In genomic region chr16:13610951-13611381, GRCm38 (mm10) we compare ENCODE assay signal across 12 mouse cellular contexts. TPM values are rescaled to one million over a fixed set of nuclear protein-coding genes. Genes with fewer than 3 reads are reported as not detected.
A peak's percentile ranks its signal among the peaks of the same experiment; 100 is the strongest.
DNase-seq lines count a peak whose midpoint lies in the region; ATAC-seq and TF ChIP-seq lines count a peak whose summit lies in the region.
"Had no signal": no experiment of that assay in that cellular context is flagged by ENCODE, and none has a peak within 500 bp of the region (broad histone marks: within the 10 kb centered on the region; RNA-seq: fewer than 3 reads in every experiment).

No protein-coding gene starts in this region.

- H3K9ac ChIP-seq in heart, embryonic 14.5 days (ENCODE audit: low read length), result no peak overlapping the region
- H3K9ac ChIP-seq in heart, postnatal 0 days (replicated peaks; ENCODE audit: low read depth, low read length), result no peak overlapping the region
- H3K9ac ChIP-seq: embryonic facial prominence, embryonic 12.5 days; liver, embryonic 13.5 days had no signal

- H3K4me3 ChIP-seq in heart, embryonic 14.5 days (ENCODE audit: control insufficient read depth in 1 of 2, insufficient read depth in 1 of 2, low read depth in 1 of 2, low read length in 2 of 2), result no peak overlapping the region
- H3K4me3 ChIP-seq in heart, postnatal 0 days (ENCODE audit: low read depth, low read length), result no peak overlapping the region
- H3K4me3 ChIP-seq: embryonic facial prominence, embryonic 12.5 days; liver, embryonic 13.5 days had no signal

- peaks cover 5 to 11% of the 10 kb centered on the region in 2 experiments for H3K4me1 ChIP-seq in heart, embryonic 14.5 days (ENCODE audit: control insufficient read depth in 2 of 2, insufficient read depth in 2 of 2, low read length in 2 of 2)
- peaks cover 11% of the 10 kb centered on the region for H3K4me1 ChIP-seq in heart, postnatal 0 days (ENCODE audit: control insufficient read depth, insufficient read depth)
- H3K4me1 ChIP-seq: embryonic facial prominence, embryonic 12.5 days; liver, embryonic 13.5 days had no signal

- no peak for ATAC-seq in heart, embryonic 14.5 days (ENCODE audit: insufficient number of reproducible peaks, insufficient read depth, low FRiP score, low read depth)
- 0 out of 2 replicates have a peak, but pooled peaks have one; percentile 23 for ATAC-seq in heart, postnatal 0 days (ENCODE audit: insufficient read depth, low read depth)
- 0 out of 2 replicates have a peak, but pooled peaks have one; percentile 19 for ATAC-seq in megakaryocyte-erythroid progenitor cell, adult 5-6 weeks (replicated peaks; ENCODE audit: low FRiP score, low TSS enrichment, poor library complexity, severe bottlenecking)

- no peaks in the 10 kb centered on the region for H3K9me3 ChIP-seq in heart, embryonic 14.5 days (ENCODE audit: control insufficient read depth, low read length)
- H3K9me3 ChIP-seq in heart, postnatal 0 days (replicated peaks; ENCODE audit: control insufficient read depth, low read length), result no peaks in the 10 kb centered on the region
- H3K9me3 ChIP-seq: embryonic facial prominence, embryonic 12.5 days; liver, embryonic 13.5 days had no signal

- H3K27me3 ChIP-seq in heart, embryonic 14.5 days (ENCODE audit: control insufficient read depth, insufficient read depth, low read length), result no peaks in the 10 kb centered on the region
- H3K27me3 ChIP-seq in heart, postnatal 0 days (ENCODE audit: control insufficient read depth, insufficient read depth, low read length), result no peaks in the 10 kb centered on the region
- H3K27me3 ChIP-seq: embryonic facial prominence, embryonic 12.5 days; liver, embryonic 13.5 days had no signal

- no peak for TF ChIP-seq EP300 in heart, postnatal 0 days (IDR thresholded peaks at IDR 0.05; ENCODE audit: low read depth)

- peaks cover 25% of the 10 kb centered on the region for H3K36me3 ChIP-seq in heart, embryonic 14.5 days (ENCODE audit: control insufficient read depth, insufficient read depth, low read length)
- H3K36me3 ChIP-seq in heart, postnatal 0 days (replicated peaks; ENCODE audit: control insufficient read depth, insufficient read depth, low read length), result peaks cover 14% of the 10 kb centered on the region
- H3K36me3 ChIP-seq: embryonic facial prominence, embryonic 12.5 days had no signal

- WGBS in heart, embryonic 14.5 days, result 60% methylated on average over 5 of the region's 5 CpGs
- WGBS in heart, postnatal 0 days, result 50% methylated on average over 5 of the region's 5 CpGs

- H3K4me2 ChIP-seq in heart, embryonic 14.5 days (ENCODE audit: low read length), result no peak overlapping the region
- H3K4me2 ChIP-seq in heart, postnatal 0 days (ENCODE audit: low read depth, low read length), result no peak overlapping the region
- H3K4me2 ChIP-seq: embryonic facial prominence, embryonic 12.5 days; liver, embryonic 13.5 days had no signal

- no peak for TF ChIP-seq CTCF in heart, postnatal 0 days (IDR thresholded peaks at IDR 0.05; ENCODE audit: low read depth)

- no peak for DNase-seq in heart, adult 18-20 months
- DNase-seq in heart, postnatal 0 days (ENCODE audit: low spot score), result peak; percentile 34
- DNase-seq in kidney, postnatal 10 days, result peak; percentile 48
- DNase-seq in left cerebral cortex, adult 18-20 months (ENCODE audit: low spot score in 2 of 2), result no peak
- no peak for DNase-seq in frontal cortex, postnatal 36 days (ENCODE audit: low spot score in 2 of 2)
- DNase-seq in cerebellum, postnatal 14 days, result no peak
- DNase-seq: liver, embryonic 13.5 days; retina, postnatal 1 day; thymus, adult 18-20 months had no signal

- peak overlapping the region; percentile 61 to 64 for H3K27ac ChIP-seq in heart, embryonic 14.5 days (replicated peaks in 1 of 2; ENCODE audit: control insufficient read depth in 1 of 2, insufficient read depth in 1 of 2, low read depth in 2 of 2, low read length in 2 of 2)
- peak overlapping the region; percentile 76 for H3K27ac ChIP-seq in heart, postnatal 0 days (ENCODE audit: low read depth)
- H3K27ac ChIP-seq: embryonic facial prominence, embryonic 12.5 days; liver, embryonic 13.5 days had no signal

RNA-seq across cellular contexts. Expression of gene Parn, which starts 57.0 kb away (rescaled TPM):
- polyA plus RNA-seq in heart, embryonic 14.5 days (2014; fragmentation: Nextera tagmentation; extraction: Ambion mirVana), result 28.2 and 29.6 TPM in 2 replicates
- 10 to 100 TPM in 1 of 2 experiments, 1 to 10 TPM in 1; 9.0 to 10.1 TPM for total RNA-seq in heart, adult 18-20 months (2021)
- total RNA-seq in heart, postnatal 0 days (2014; rRNA removed; ENCODE audit: low replicate concordance), result 11.5 and 18.6 TPM in 2 replicates
- 22.7 and 23.3 TPM in 2 replicates for polyA plus RNA-seq in heart, postnatal 0 days (2015; fragmentation: Nextera tagmentation; extraction: Ambion mirVana)
- 29.3 and 35.9 TPM in 2 replicates for total RNA-seq in megakaryocyte-erythroid progenitor cell, adult 5-6 weeks (2014; fragmentation: Nextera tagmentation)
- 67.0 and 83.2 TPM in 2 replicates for total RNA-seq in megakaryocyte-erythroid progenitor cell, adult 5-6 weeks (2017)
- total RNA-seq in left cerebral cortex, adult 18-20 months (2021), result 10 to 100 TPM; 22.4 to 24.3 TPM

Comparison
In these comparisons a context has a peak if more than half of its experiments do, and no peak if none do; other contexts are left out.
1. DNase-seq: peak in heart, postnatal 0 days (single experiment) and kidney, postnatal 10 days (single experiment); none in heart, adult 18-20 months (0 of 2), left cerebral cortex, adult 18-20 months (0 of 2), frontal cortex, postnatal 36 days (0 of 2) and cerebellum, postnatal 14 days (0 of 2).